Mouse (Mus musculus): ENCODE data around the gene Ppp1r16b. TPM values are rescaled to one million over a fixed set of nuclear protein-coding genes. Genes with fewer than 3 reads are reported as not detected.

Ppp1r16b gene
- total RNA-seq (2021): 10 to 100 TPM; 14.4 to 17.2 TPM
- long read RNA-seq, experiment 1, partial matches to known transcripts: 0 of 6 reads
- long read RNA-seq, experiment 1, other reads (novel, unspliced or antisense): 6 of 6 reads
- long read RNA-seq, experiment 2: 0 reads

GRCm38 (mm10) chr2:158665098-158665497 lies at the start of gene Ppp1r16b:
Ppp1r16b (plus strand) TSS chr2:158665398.
- DNase-seq: no peak

- DNase-seq: no peak
These were observed 49.5 kb upstream of the Ppp1r16b start for GRCm38 (mm10) chr2:158615702-158616101.

- no peak for DNase-seq
These were observed 48.9 kb upstream of the Ppp1r16b start for GRCm38 (mm10) chr2:158616296-158616695.

DNA sequence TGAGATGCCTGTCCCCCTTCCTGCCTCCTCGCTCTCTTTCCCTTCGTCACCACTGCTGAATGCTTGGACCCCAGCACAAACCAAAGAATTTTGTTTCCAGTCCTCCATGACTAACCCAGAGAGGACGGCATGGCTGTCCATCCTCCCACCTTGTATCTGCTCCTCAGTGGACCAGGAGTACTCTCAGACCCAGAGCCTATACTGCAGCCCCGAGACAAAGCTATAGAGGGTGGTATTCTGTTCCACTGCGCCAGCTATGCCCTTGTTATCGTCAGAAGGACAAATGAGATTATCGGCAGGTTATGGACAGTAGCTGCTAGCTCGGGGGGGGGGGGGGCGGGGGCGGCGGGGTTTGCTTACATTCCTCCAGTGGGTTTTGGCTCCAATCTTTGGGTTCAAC lies 48.4 kb upstream of the Ppp1r16b start:
- no peak for DNase-seq

GRCm38 (mm10) chr2:158624718-158625222 lies 40.4 kb upstream of the Ppp1r16b start, which contains the start of gene Actr5:
Actr5 (plus strand) TSS chr2:158624888.
- DNase-seq: peak; percentile 95

GRCm38 (mm10) chr2:158625231-158625630 lies 40.0 kb upstream of the Ppp1r16b start:
- peak; percentile 53 for DNase-seq

DNA sequence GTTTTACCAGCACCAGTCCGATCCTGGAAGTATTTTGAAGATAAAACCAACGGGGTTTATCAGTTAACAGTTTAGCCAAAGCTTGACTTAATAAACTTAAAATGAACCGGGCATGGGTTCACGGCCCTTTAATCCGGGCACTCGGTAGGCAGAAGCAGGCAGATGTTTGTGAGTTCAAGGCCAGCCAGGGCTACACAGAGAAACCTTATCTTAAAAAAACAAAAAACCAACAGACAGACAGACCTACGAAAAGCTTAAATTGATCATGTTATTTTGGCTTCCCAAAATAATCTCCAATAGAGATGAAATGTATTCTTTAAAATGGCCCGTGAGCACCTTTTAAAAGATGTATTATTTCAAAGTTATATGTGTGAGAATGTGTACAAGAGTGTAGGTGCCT lies 39.5 kb upstream of the Ppp1r16b start:
- no peak for DNase-seq

GRCm38 (mm10) chr2:158628858-158629257 lies 36.3 kb upstream of the Ppp1r16b start:
- no peak for DNase-seq

GRCm38 (mm10) chr2:158629414-158629813 lies 35.8 kb upstream of the Ppp1r16b start:
- DNase-seq: peak; percentile 46

GRCm38 (mm10) chr2:158631873-158632272 lies 33.3 kb upstream of the Ppp1r16b start:
- no peak for DNase-seq

DNA sequence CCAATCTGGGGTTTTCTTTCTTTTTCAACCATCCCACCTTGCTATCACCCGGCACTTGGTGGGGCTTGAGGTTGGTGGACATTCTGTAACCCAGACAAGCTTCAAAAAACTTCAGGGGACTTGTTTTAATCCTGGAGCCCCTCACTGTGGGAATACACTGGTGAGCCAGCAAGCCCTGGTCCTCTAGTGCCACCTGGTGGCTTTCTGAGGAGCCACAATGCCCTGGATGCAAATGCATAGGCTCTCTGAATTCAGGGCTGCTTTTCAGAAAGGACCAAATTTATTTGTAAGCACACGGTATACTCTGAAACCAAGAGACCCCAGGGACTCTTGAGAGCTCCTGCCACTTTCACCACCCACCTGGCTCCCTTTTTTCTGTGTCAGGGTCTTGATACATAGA lies 23.3 kb upstream of the Ppp1r16b start:
- peak; percentile 81 for DNase-seq

GRCm38 (mm10) chr2:158642587-158642986 lies 22.6 kb upstream of the Ppp1r16b start:
- DNase-seq: no peak

GRCm38 (mm10) chr2:158643791-158644190 lies 21.4 kb upstream of the Ppp1r16b start:
- DNase-seq: no peak

- DNase-seq: no peak
These were observed 13.9 kb upstream of the Ppp1r16b start for GRCm38 (mm10) chr2:158651159-158651908.

DNA sequence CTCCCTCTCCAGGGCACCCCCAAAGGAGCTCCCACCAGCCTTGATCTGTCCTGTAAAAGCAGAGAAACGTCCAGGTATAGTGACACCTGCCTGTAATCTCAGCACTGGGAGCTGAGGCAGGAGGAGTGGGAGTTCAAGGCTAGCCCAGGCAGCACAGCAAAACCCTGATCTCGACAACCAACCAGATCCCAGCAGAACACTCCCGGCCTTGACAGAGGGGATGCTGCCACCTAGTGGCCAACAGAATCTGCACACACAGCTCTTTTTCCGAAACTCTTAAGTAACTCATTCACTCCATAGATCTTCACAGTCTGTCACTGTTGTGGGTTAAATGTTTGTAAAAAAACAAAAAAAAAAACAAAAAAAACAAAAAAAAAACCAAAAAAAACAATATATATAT lies 12.2 kb upstream of the Ppp1r16b start:
- peak; percentile 84 for DNase-seq

DNA sequence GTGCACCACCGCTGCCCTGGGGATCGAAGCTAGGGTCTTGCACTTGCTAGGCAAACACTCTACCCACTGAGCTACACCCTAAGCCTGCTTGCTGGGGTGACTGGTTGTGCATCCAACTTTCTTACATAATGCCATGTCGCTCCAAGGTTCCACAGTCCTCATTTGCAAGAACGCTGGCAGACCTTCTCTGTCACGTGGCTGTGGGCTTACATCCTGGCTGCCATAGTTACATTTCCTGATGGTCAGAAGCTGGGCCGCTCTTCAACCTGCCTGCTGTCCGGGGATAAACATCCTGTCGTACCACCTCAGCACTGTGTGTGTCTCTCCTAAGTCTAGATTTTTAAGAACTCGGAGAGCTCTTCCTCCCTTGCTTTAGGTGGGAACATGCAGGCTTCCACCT lies 10.5 kb upstream of the Ppp1r16b start:
- DNase-seq: peak; percentile 51

GRCm38 (mm10) chr2:158655806-158656205 lies 9.4 kb upstream of the Ppp1r16b start:
- DNase-seq: no peak

DNA sequence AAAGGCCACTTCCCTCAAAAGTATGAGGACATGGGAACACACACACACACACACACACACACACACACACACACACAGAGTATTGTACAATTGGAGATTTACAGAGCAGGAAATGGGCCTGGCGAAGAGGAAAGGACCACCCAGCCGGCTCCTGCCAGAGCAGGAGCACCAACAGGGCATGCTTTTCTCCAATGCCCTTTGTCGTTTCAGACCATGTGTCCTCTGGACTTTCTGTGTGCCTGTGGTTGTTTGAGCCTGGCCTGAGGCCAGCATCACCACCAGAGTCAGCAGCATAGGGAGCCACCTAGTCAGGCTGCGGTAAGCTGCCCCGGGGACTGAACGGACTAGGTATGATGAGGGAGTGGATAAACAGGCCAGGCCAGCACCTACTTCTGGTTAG lies 6.4 kb upstream of the Ppp1r16b start:
- DNase-seq: peak; percentile 54

GRCm38 (mm10) chr2:158659346-158659745 lies 5.9 kb upstream of the Ppp1r16b start:
- DNase-seq: no peak

DNA sequence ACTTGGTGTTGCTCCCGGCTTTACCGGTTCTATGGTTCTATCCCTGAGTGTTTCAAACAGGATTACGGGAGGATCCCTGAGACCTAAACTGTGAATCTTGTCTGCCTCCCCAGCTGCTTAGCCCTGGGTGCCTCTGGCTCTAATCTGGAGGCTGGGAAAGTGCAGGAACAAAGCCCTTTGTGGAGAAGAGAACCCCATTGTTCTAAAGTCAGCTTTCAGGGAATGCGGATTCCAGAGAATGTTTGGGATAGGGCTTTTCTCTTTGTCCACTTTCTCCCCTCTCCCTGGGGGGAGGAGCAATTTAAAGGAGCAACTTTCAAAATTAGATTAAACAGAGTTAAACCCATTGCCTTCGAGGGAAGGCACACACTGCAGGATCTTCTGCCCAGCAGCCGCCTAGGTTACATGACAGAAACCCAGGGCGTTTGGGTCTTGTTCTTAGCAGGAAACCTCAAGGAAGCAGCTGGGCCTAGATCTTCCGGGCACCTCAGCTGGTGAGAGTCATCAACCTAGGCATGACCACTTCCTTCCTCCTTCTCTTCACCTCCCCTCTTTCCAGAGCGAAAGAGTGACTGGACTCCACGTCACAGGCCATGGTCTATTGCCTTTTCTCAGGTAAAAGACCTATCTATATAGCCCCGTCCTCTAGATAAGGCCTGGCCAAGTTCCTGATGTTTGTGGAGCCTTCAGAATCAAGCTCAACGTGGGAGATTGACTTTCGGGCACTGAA lies 1.0 kb downstream of the Ppp1r16b start:
- DNase-seq: no peak

- peak; percentile 73 for DNase-seq
These were observed 1.9 kb downstream of the Ppp1r16b start for GRCm38 (mm10) chr2:158667022-158667670.

- peak; percentile 50 for DNase-seq
These were observed 2.7 kb downstream of the Ppp1r16b start for GRCm38 (mm10) chr2:158667671-158668432.
